Mouse (Mus musculus) G1E (cell line): ENCODE results near the gene Idh1.

Experiments used
- CTCF ChIP-seq: IDR thresholded peaks from 2 replicates; pipeline ENCODE4 v1.5.1; 2012; ENCODE audit warnings: low read depth, low read length, inconsistent platforms, mixed read lengths
- GATA1 ChIP-seq: IDR thresholded peaks from 2 replicates; pipeline ENCODE4 v1.6.1; 2012; ENCODE audit warnings: borderline replicate concordance, low read length, inconsistent platforms, mixed read lengths
- GATA2 ChIP-seq: IDR thresholded peaks from 2 replicates; pipeline ENCODE4 v1.6.1; 2012; ENCODE audit warnings: low read depth, low read length, inconsistent platforms, borderline replicate concordance

GRCm38 (mm10) chr1:65227681-65228080 is 41.4 kb upstream of the Idh1 start:
- TF ChIP-seq CTCF (no peak), GATA1 (no peak), GATA2 (no peak)
